Mouse (Mus musculus) heart, postnatal 25 days (tissue): ENCODE data around the gene Tnrc6c. TPM values are rescaled to one million over a fixed set of nuclear protein-coding genes. Genes with fewer than 3 reads are reported as not detected.

Source experiments
- DNase-seq: peaks from one replicate; pipeline ENCODE4 v3.0.0; 2022; ENCODE audit warnings: low spot score
- intact Hi-C: fragments of 180-260 bp; cut with DNase I; formaldehyde crosslinking; loops from one replicate; pipeline ENCODE4 v1.15.1; 2025
- total RNA-seq, 2 experiments: library from RNA; stranded (reverse); gene quantifications; 2 replicates each; pipeline ENCODE4 v1.2.3; 2021

The Tnrc6c gene
- total RNA-seq, 2 experiments from 2014 or later = 25.7 to 33.4 TPM

DNA sequence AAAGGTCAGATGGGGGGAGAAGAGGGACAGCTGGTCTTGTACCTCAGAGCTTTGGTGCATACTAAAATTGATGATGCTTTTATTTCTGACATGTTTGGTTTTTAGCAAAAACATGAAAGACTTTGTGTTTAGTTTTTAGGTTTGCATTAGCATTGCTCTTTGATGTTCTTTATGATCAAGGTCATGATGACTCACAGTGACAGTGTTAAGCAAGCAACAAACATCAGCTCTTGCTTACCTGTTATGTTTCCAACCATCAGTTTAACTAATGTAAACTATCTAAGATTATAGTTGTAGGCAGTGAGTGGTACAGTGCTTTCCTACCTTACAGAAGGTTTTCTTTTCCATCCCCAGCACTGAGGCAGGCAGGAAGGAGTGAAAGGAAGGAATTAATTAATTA lies 12.5 kb downstream of the Tnrc6c start:
- intact Hi-C loops = no loop called here
- DNase-seq = no peak

DNA sequence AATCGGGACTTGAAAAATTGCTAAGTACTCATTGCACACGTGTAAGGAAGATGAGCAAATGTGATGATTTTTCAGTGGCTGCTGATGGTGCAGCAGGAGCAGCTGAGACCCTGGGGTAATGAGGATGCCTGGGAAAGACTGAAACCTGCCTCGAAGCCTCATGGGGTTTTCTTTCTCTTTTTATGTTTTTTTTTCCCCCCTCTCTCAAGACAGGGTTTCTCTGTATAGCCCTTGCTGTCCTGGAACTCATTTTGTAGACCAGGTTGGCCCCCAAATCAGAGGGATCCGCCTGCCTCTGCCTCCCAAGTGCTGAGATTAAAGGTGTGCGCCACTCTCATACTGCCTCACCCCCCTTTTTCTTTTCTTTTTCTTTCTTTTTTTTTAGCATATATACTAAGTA lies 13.1 kb downstream of the Tnrc6c start:
- intact Hi-C loops = no loop called here
- no peak for DNase-seq

GRCm38 (mm10) chr11:117667825-117668224 lies 13.7 kb downstream of the Tnrc6c start:
- intact Hi-C loops = no loop called here
- DNase-seq = no peak

DNA sequence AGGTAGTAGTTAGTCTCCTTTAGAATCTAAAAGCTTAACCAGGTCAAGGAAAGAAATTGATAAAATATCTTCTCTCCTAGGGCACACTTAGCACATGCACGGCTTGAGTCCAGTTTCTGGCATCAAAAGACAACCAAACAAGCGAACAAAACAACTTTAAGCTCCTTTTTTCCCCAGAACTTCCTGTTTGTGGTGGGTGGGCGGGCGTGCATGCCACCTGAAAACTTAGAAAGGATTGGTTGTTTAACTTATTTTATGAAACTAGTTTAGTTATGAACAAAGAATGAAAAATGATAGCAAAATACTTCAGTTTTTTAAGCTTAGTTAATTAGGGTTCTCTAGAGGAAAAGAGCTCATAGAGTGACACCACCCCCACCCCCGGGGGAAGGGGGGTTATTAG lies 17.5 kb downstream of the Tnrc6c start:
- intact Hi-C loops = no loop called here
- DNase-seq = no peak

GRCm38 (mm10) chr11:117674531-117674930 lies 20.4 kb downstream of the Tnrc6c start:
- intact Hi-C loops = no loop called here
- no peak for DNase-seq

DNA sequence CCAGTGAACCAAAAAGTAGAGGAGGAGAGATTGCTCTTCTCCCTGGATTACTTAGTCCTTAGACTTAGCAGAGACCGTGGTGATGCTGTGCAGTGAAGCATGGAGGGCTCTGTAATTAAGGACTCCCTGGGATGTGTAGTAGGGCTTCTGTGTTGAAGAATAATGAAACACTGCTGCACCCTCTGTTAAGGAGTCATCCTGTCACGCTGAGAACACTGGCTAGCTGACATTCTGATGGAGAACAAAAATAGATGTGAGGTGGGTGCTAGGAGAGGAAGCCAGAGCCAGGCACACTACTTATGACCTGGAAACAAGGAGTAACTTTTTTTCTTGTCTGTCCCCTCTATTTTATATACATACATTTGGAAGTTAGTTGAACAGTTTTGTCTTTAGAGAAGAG lies 22.6 kb downstream of the Tnrc6c start:
- intact Hi-C loops = no loop called here
- DNase-seq = no peak

DNA sequence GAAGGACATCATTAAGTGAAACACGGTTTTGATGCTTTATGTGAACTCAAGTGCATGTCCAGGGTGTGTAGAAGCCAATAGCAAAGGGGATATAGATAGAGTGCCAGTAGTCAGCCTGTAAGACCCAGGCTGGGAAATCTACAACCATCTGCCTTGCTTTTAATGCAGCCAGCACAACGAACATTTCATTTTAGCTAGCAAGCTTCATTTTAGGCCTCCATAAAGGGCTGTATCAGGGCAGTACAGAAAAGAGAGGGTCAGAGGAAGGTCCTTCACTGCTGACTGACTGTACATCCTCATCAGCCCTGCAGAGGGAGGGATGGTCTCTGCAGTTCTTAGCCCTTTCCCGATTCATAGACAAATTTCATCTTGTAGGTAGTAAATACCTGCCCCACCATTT lies 23.0 kb downstream of the Tnrc6c start:
- no peak for DNase-seq
- intact Hi-C loops = no loop called here

- no peak for DNase-seq
- intact Hi-C loops = no loop called here
These were observed 23.5 kb downstream of the Tnrc6c start for GRCm38 (mm10) chr11:117677594-117677993.

DNA sequence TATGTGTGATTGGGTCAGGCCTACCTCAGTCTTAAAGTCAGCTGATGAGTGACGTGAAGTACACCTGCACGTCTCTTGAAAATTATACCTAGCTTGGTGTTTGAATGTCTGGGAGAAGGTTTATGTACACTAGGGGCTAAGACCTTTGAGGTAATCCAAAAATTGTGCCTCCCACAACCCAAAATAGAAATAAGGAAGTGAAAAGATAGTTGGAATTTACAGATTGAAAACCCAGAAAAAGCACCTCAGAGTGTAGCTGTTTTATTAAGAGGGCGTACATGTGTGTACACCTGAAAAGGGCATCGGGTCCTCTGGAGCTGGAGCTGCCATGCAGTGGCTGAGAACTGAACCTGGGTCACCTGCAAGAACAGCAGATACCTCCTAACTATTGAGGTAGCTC lies 24.1 kb downstream of the Tnrc6c start:
- no peak for DNase-seq
- intact Hi-C loops = no loop called here

DNA sequence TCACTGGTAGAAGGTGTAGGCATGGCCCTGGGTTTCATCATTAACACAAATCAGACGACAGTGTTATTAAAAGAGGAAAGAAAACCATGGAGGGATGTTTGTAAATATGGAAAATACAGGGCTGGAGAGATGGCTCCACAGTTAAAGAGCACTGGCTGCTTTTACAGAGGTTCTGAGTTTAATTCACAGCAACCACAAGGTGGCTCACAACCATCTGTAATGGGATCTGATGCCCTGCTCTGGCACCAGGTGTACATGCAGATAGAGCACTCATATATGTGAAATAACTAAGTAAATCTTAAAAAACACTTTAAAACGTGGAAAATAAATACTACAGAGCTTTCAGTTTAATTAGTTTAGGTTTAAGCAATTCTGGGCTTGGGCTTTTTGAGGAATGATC lies 24.7 kb downstream of the Tnrc6c start:
- intact Hi-C loops = no loop called here
- DNase-seq = no peak

GRCm38 (mm10) chr11:117684640-117685039 lies 30.6 kb downstream of the Tnrc6c start:
- intact Hi-C loops = no loop called here
- DNase-seq = no peak

- DNase-seq = no peak
- intact Hi-C loops = no loop called here
These were observed 31.4 kb downstream of the Tnrc6c start for GRCm38 (mm10) chr11:117685461-117685860.

DNA sequence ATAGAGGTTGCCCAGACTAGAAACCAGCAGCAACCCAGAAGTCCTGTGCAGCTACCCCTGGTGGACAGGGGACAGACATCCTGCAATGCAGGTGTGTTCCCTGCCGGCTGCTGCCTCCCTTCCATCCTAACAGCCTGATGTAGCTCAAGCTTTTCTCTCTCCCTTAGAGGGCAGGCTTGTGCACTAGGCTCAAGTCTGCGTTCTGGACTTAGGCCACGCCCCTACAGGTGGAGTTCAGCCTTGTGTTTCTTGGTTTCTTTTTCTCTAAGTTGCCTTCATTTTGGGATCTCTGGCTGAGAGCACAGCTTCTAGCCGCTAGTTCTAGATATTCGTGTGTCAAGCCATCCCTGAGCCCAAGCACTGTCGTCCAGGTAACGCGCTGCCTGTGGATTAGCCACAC lies 31.9 kb downstream of the Tnrc6c start:
- no peak for DNase-seq
- intact Hi-C loops = no loop called here

DNA sequence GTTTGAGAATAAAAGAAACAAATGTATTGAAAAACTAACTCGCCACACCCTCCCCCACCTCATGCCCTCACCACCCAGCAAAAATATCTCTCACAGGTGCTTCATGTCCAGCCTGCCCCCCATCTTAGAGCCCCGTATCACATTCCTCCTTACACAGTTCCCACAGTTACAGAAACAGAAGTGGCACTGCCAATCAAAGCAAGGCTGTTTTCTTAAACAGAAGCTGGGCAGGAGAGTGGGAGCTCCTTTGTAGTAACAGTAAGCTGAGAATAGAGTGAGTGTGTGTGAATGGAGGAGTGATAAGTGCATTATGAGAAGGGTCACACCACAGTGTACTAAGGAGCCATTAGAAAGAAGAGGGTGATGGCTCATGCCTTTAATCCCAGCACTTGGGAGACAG lies 34.5 kb downstream of the Tnrc6c start:
- intact Hi-C loops = no loop called here
- no peak for DNase-seq

- intact Hi-C loops = no loop called here
- DNase-seq = no peak
These were observed 37.2 kb downstream of the Tnrc6c start for GRCm38 (mm10) chr11:117691311-117691710.

DNA sequence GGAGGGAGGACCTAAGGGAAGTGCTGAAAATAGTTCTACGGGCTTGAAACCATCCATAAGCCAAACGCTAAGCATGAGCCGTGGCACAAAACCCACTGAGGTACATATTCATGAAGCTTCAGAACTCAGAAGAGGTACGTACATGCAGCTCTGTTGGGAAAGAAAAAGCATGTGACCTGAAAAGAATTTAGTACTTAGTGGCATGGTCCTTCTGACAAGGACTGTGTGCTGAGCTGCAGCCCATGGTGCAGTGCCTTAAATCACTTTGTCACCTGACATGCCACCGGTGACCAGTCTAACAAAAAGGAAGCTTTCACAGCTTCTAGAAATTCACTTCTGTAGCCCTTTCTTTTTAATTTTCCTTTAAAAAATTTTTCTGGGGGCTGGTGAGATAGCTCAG lies 40.0 kb downstream of the Tnrc6c start:
- intact Hi-C loops = no loop called here
- no peak for DNase-seq

GRCm38 (mm10) chr11:117696585-117696984 lies 42.5 kb downstream of the Tnrc6c start:
- intact Hi-C loops = no loop called here
- no peak for DNase-seq

DNA sequence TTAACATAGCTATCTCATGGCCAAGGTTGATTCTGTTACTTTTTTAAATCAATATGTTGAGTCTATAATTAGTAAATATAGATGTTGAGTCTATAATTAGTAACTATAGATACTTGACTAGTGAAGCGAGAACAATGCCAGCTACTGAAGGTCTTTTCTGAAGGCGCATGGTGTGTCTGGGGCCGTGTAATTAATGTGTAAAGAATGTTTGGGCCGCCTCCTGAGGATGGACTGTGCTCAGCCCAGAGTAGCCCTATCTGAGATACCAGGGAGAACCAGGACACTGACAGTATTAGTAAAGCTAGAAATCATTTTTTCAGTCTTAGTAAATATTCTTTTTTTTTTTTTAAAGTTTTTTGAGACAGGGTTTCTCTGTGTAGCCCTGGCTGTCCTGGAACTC lies 46.8 kb downstream of the Tnrc6c start:
- intact Hi-C loops = no loop called here
- DNase-seq = no peak

DNA sequence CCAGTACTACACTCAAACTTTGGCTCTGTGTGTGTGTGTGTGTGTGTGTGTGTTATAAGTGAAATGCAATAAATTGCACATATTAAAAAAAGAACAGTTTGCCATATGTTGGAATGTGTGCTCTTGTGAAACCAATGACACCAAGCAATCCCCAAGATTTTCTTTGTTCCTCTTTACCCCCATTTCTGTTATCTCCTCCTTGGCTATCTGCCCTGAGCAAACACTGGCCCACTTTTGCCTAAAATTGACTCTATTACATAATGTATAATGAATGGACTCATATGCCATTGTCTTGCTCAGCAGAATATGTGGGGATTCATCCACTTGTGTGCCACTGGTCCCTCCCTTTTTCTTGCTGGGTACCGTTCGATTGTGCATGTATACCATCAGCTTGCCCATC lies 52.2 kb downstream of the Tnrc6c start:
- no peak for DNase-seq
- intact Hi-C loops = no loop called here

DNA sequence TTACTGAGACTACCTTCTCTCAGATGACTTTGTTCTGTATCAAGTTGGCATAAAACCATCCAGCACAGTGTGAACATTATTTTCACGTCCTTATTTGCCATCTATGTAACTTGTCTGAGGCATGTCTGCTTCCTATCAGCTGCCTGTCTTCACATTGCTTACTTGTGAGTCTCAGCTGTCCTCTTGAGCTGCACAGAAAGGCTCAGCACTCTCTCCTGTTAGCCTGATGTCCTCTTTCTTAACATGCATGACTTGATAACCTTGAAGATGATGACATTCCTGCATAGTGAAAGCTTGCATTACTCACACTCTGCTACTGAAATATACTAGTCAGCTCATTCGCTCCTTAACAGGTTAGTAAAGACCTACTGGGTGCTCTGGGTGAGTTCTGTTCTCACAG lies 53.1 kb downstream of the Tnrc6c start:
- DNase-seq = no peak
- intact Hi-C loops = no loop called here

GRCm38 (mm10) chr11:117709308-117709707 lies 55.2 kb downstream of the Tnrc6c start:
- no peak for DNase-seq
- intact Hi-C loops = loop anchor here (2.0 kb wide), 2 partner anchors 77 to 115 kb away; partner anchors contain the start of gene Afmid

- DNase-seq = peak; percentile 41
- intact Hi-C loops = no loop called here
These were observed 56.8 kb downstream of the Tnrc6c start for GRCm38 (mm10) chr11:117710815-117711294.

GRCm38 (mm10) chr11:117712065-117712464 lies 58.0 kb downstream of the Tnrc6c start:
- intact Hi-C loops = no loop called here
- DNase-seq = no peak
